Mouse (Mus musculus) limb, embryonic 14.5 days (tissue): ENCODE measurements at regions not wholly inside any gene's neighbourhood (a gene's known extent, or its start where the extent isn't known, plus 50 kb on each side); places are given as distances from the start of the nearest gene placed in this dataset.

Experiments
- ATAC-seq: fragments of 200-750 bp; cut with Nextera tagmentation; 2 replicates; pipeline ENCODE4 v1.8.0; 2017; ENCODE audit warnings: low read depth, moderate number of reproducible peaks, moderate TSS enrichment; ENCODE audit not compliant: low FRiP score
- DNase-seq: peaks from one replicate; pipeline ENCODE4 v3.0.0-alpha.2; 2015; ENCODE audit warnings: low spot score
- H3K27ac ChIP-seq: fragments of 300-500 bp; sonication (generic); replicated peaks from 2 replicates; pipeline ENCODE4 v1.5.1; 2014; ENCODE audit warnings: low read depth, mild to moderate bottlenecking, low read length, moderate library complexity, mixed read lengths
- H3K27me3 ChIP-seq: fragments of 300-500 bp; sonication (generic); 2 replicates; pipeline ENCODE4 v1.6.1; 2014; ENCODE audit warnings: low read length, mixed read lengths; ENCODE audit not compliant: control insufficient read depth, insufficient read depth
- H3K36me3 ChIP-seq: fragments of 300-500 bp; sonication (generic); 2 replicates; pipeline ENCODE4 v1.6.1; 2014; ENCODE audit warnings: mild to moderate bottlenecking, low read length, moderate library complexity, mixed read lengths; ENCODE audit not compliant: control insufficient read depth, insufficient read depth
- H3K4me1 ChIP-seq: fragments of 300-500 bp; sonication (generic); 2 replicates; pipeline ENCODE4 v1.6.1; 2014; ENCODE audit warnings: antibody characterized with exemption, low read length, mixed read lengths; ENCODE audit not compliant: control insufficient read depth, insufficient read depth
- H3K4me2 ChIP-seq: fragments of 300-500 bp; sonication (generic); replicated peaks from 2 replicates; pipeline ENCODE4 v1.6.1; 2014; ENCODE audit warnings: low read depth, mild to moderate bottlenecking, low read length, moderate library complexity; ENCODE audit not compliant: severe bottlenecking
- H3K4me3 ChIP-seq: fragments of 300-500 bp; sonication (generic); replicated peaks from 2 replicates; pipeline ENCODE4 v1.5.1; 2014; ENCODE audit warnings: low read length
- H3K9ac ChIP-seq: fragments of 300-500 bp; sonication (generic); 2 replicates; pipeline ENCODE4 v1.6.1; 2014; ENCODE audit warnings: mild to moderate bottlenecking, low read depth, low read length, moderate library complexity; ENCODE audit not compliant: severe bottlenecking
- H3K9me3 ChIP-seq: fragments of 300-500 bp; sonication (generic); 2 replicates; pipeline ENCODE4 v1.6.1; 2016; ENCODE audit warnings: low read length; ENCODE audit not compliant: control insufficient read depth
- POLR2A ChIP-seq: fragments of 200-500 bp; IDR thresholded peaks from 2 replicates; pipeline ENCODE4 v1.8.0; 2012; ENCODE audit warnings: inconsistent platforms, mild to moderate bottlenecking, moderate library complexity, borderline replicate concordance; ENCODE audit not compliant: insufficient read depth, insufficient read length; ENCODE audit errors: extremely low read depth
- WGBS: fragments of 180-500 bp; shearing (Covaris S2); extraction: QIAGEN DNeasy Blood & Tissue Kit; methylation state at CpG from one replicate; pipeline ENCODE4 v1.1.7; 2014; 5-methylcytosine and 5-hydroxymethylcytosine counted together

DNA sequence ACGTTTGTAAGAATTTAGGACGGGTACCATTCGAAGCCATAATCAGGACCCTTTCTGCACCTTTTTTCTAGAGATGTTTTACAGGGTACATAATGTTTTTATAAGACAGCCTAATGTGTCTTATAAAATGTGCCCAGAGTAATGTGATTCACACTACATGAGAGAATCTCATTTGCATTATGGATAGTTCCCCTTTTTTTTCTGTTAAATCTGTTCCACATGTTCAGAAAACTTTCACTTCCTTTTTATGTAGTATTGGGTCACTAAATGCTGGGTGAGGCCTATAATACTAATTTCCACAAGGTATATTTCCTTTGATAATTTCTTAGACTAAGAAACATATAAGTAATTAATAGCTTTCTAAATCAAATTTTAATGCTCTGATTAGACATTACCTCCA is 822.7 kb downstream of the Dnah5 start:
- Histone ChIP-seq H3K4me3 (no peak overlapping the region), H3K9me3 (no peaks in the 10 kb centered on the region), H3K27me3 (no peaks in the 10 kb centered on the region), H3K36me3 (no peaks in the 10 kb centered on the region), H3K27ac (no peak overlapping the region), H3K9ac (no peak overlapping the region), H3K4me1 (no peaks in the 10 kb centered on the region), H3K4me2 (no peak overlapping the region)
- ATAC-seq (no peak), DNase-seq (no peak)
- TF ChIP-seq POLR2A = no peak
- 51% methylated on average over 3 of the region's 3 CpGs for WGBS

- H3K4me2 ChIP-seq = no peak overlapping the region
- WGBS = 69% methylated on average over 2 of the region's 2 CpGs
- H3K36me3 ChIP-seq = no peaks in the 10 kb centered on the region
- H3K9me3 ChIP-seq = no peaks in the 10 kb centered on the region
- no peak overlapping the region for H3K9ac ChIP-seq
- no peak for DNase-seq
- no peak for TF ChIP-seq POLR2A
- no peak for ATAC-seq
- no peaks in the 10 kb centered on the region for H3K27me3 ChIP-seq
- H3K27ac ChIP-seq = no peak overlapping the region
- H3K4me3 ChIP-seq = no peak overlapping the region
- no peaks in the 10 kb centered on the region for H3K4me1 ChIP-seq
Measured at GRCm38 (mm10) chr15:29038903-29039302, 835.4 kb downstream of the Dnah5 start.

- no peak for ATAC-seq
- 83% methylated on average over 1 of the region's 1 CpGs for WGBS
- no peak for DNase-seq
- H3K4me2 ChIP-seq = no peak overlapping the region
- no peak overlapping the region for H3K27ac ChIP-seq
- H3K4me3 ChIP-seq = no peak overlapping the region
- no peaks in the 10 kb centered on the region for H3K9me3 ChIP-seq
- H3K4me1 ChIP-seq = no peaks in the 10 kb centered on the region
- no peak for TF ChIP-seq POLR2A
- no peak overlapping the region for H3K9ac ChIP-seq
- no peaks in the 10 kb centered on the region for H3K36me3 ChIP-seq
- no peaks in the 10 kb centered on the region for H3K27me3 ChIP-seq
Measured at GRCm38 (mm10) chr15:29051166-29051565, 847.6 kb downstream of the Dnah5 start.

DNA sequence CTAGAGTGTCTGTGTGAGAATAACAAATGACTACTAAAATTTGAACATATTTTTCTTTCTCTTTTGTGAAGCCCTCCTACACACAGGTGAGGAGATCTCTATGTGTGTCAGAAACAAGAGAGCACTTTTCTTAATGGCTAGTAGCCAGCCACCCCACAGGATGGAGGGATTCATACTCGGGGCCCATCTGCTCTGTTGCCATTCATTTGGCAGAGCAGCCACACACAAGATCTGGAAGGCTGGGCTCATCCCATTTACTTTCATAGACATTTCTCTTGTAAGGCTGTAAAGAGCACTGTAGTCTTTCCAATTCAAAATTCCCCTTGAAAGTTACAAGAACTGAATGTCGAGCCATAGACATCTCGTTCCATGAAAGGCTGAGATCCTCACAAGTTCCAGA is 848.2 kb downstream of the Dnah5 start:
- H3K4me2 ChIP-seq = no peak overlapping the region
- H3K27ac ChIP-seq = no peak overlapping the region
- DNase-seq (no peak), ATAC-seq (no peak)
- no peaks in the 10 kb centered on the region for H3K4me1 ChIP-seq
- H3K9me3 ChIP-seq = no peaks in the 10 kb centered on the region
- 86% methylated on average over 3 of the region's 3 CpGs for WGBS
- H3K27me3 ChIP-seq = no peaks in the 10 kb centered on the region
- no peak overlapping the region for H3K4me3 ChIP-seq
- no peak for TF ChIP-seq POLR2A
- H3K9ac ChIP-seq = no peak overlapping the region
- H3K36me3 ChIP-seq = no peaks in the 10 kb centered on the region

- H3K27ac ChIP-seq = no peak overlapping the region
- no peaks in the 10 kb centered on the region for H3K9me3 ChIP-seq
- no peak for TF ChIP-seq POLR2A
- no peak overlapping the region for H3K4me3 ChIP-seq
- no peaks in the 10 kb centered on the region for H3K4me1 ChIP-seq
- no peaks in the 10 kb centered on the region for H3K36me3 ChIP-seq
- ATAC-seq = no peak
- no peak overlapping the region for H3K4me2 ChIP-seq
- H3K27me3 ChIP-seq = no peaks in the 10 kb centered on the region
- no peak overlapping the region for H3K9ac ChIP-seq
- no peak for DNase-seq
Measured at GRCm38 (mm10) chr15:29061016-29061415, 857.5 kb downstream of the Dnah5 start.

DNA sequence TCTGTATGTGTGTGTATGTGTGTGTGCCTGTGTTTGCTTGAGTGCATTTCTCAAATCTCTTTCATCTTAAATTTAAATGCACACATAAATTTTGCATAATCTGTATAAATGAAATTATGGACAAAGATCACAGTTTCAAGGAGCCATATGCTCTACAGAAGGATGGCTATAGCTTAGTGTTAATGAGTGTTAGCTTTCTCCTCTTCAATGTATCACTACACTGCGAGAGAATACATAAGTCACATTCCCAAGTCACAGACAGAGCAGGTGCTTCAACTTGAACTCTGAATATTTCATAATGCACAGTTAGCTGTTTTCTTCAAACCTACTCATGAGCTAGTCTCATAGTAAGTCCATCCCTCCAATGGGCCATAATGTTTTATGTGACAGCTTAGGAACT is 865.5 kb downstream of the Dnah5 start:
- Histone ChIP-seq H3K4me3 (no peak overlapping the region), H3K36me3 (no peaks in the 10 kb centered on the region), H3K4me1 (no peaks in the 10 kb centered on the region), H3K9ac (no peak overlapping the region), H3K27me3 (no peaks in the 10 kb centered on the region), H3K9me3 (no peaks in the 10 kb centered on the region), H3K27ac (no peak overlapping the region), H3K4me2 (no peak overlapping the region)
- no peak for DNase-seq
- no peak for ATAC-seq
- 81% methylated on average over 1 of the region's 1 CpGs for WGBS
- no peak for TF ChIP-seq POLR2A
